In genomic region chr10:120291912-120292311, GRCm38 (mm10) we compare ENCODE assay signal across 16 mouse cellular contexts.
"Had no signal": no experiment of that assay in that cellular context is flagged by ENCODE, and none has a peak within 500 bp of the region (broad histone marks: within the 10 kb centered on the region; RNA-seq: fewer than 3 reads in every experiment).

No protein-coding gene starts in this region.

- H3K27me3 ChIP-seq: neural tube, embryonic 13.5 days; neural tube, embryonic 15.5 days; stomach, embryonic 15.5 days had no signal

- H3K4me3 ChIP-seq: neural tube, embryonic 13.5 days; neural tube, embryonic 15.5 days; stomach, embryonic 15.5 days had no signal

- H3K36me3 ChIP-seq: neural tube, embryonic 13.5 days; neural tube, embryonic 15.5 days; stomach, embryonic 15.5 days had no signal

- H3K27ac ChIP-seq: neural tube, embryonic 13.5 days; neural tube, embryonic 15.5 days; stomach, embryonic 15.5 days; stomach, postnatal 0 days had no signal

- H3K4me1 ChIP-seq: stomach, embryonic 15.5 days had no signal

- H3K9me3 ChIP-seq: neural tube, embryonic 13.5 days; neural tube, embryonic 15.5 days; stomach, embryonic 15.5 days had no signal

- DNase-seq: retina, postnatal 1 day; right cerebral cortex, adult 18-20 months; right cerebral cortex, postnatal 14 days; right cerebral cortex, postnatal 25 days; right cerebral cortex, postnatal 4 days; spleen, adult 18-20 months; thymus, adult 18-20 months; thymus, adult 2 months; thymus, postnatal 14 days; thymus, postnatal 25 days; thymus, postnatal 36 days; thymus, postnatal 4 days had no signal
